Mouse (Mus musculus) 416B (cell line): ENCODE data around the gene Rapgef4.

Experiments
- DNase-seq: peaks from one replicate; pipeline ENCODE4 v3.0.0; 2011; ENCODE audit warnings: low read depth

Rapgef4 gene

GRCm38 (mm10) chr2:72238925-72239324 lies 257.9 kb downstream of the Rapgef4 start:
- no peak for DNase-seq

- DNase-seq: no peak
Measured at GRCm38 (mm10) chr2:72239456-72239855, 258.4 kb downstream of the Rapgef4 start.

DNA sequence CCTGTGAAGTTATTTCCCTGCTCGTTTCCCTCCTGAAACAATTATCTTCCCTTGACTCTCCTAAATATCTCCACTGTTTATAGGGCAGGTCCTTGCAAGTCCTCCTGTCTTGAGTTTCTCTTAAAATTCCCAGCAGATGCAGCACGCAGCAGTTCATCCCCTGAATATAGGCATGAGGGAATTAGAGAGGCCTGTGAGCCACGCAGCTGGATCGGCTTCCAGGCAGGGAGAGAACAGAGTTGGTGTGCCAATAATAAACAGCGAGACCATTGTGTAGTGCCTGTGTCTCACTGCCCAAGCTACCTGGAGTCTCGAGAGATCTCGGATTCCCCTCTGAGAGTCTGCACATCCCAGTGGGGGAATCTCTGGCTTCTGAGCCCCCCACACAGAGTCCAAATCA lies 259.0 kb downstream of the Rapgef4 start:
- DNase-seq: no peak

- DNase-seq: no peak
Measured at GRCm38 (mm10) chr2:72240691-72241090, 259.7 kb downstream of the Rapgef4 start.

- DNase-seq: no peak
Measured at GRCm38 (mm10) chr2:72241714-72242472, 260.9 kb downstream of the Rapgef4 start.

GRCm38 (mm10) chr2:72242910-72243675 lies 262.1 kb downstream of the Rapgef4 start:
- DNase-seq: no peak

- no peak for DNase-seq
Measured at GRCm38 (mm10) chr2:72245631-72246030, 264.6 kb downstream of the Rapgef4 start.

DNA sequence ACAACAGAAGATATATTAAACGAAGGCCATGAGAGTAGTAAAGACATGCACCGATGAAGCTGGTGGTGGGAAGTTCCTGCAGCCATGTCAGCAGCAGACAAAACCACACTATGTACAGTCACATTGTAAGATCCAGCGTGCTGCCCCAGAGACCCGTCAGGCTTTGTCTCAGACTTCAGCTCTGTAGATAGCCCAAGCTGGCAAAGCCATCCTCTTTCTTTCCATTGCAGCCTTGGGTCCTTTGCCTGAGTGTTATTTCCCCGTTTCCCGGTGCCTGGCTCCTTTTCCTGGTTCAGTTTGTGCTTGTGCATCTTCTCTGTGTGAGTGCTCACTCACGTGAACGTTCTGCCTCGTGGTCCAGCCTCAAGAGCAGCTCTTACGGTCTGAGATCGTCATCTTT lies 265.3 kb downstream of the Rapgef4 start:
- DNase-seq: no peak

GRCm38 (mm10) chr2:72247819-72248218 lies 266.8 kb downstream of the Rapgef4 start:
- DNase-seq: no peak

- DNase-seq: no peak
Measured at GRCm38 (mm10) chr2:72252510-72253505, 271.8 kb downstream of the Rapgef4 start.

DNA sequence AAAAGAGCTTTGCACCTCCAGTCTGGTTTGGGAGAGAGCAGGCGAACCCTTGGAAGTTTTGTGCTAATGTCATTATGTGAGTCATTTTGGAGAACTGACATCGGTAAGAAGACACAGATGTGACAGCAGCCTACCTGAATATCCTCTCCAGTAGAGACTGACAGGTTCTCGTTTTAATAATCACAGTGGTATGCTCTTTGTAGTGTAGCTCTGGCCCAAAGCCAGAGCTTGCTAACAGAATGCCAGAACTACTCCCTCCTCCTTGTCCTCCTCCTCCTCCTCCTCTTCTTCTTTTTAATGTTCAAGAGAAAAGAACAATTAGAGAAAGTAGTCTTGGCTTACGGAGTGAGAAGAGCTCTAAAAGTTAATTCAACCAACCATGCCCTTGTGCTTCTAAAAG lies 272.8 kb downstream of the Rapgef4 start:
- no peak for DNase-seq

GRCm38 (mm10) chr2:72254813-72255582 lies 274.0 kb downstream of the Rapgef4 start:
- no peak for DNase-seq

- DNase-seq: peak; percentile 40
Measured at GRCm38 (mm10) chr2:72260704-72261103, 279.7 kb downstream of the Rapgef4 start.

- DNase-seq: no peak
Measured at GRCm38 (mm10) chr2:72262814-72263480, 281.9 kb downstream of the Rapgef4 start.

DNA sequence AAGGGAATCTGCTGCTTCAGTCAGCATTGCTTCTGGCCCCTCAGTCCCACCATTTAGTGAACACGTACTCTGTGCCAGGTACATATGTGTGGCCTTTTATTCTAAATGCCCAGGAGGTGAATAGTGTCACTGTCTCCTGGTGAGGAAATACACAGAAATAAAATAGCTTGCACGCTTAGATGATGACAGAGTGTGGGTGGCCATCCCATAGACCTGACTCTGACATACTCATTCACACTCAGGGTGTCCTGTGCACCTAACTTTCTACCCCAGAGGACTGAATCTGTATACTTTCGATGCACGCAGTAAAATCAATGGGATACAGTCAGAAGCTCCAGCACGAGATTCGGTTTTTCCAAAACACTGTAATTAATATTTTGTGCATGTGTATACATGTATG lies 286.4 kb downstream of the Rapgef4 start:
- no peak for DNase-seq

- no peak for DNase-seq
Measured at GRCm38 (mm10) chr2:72269651-72270341, 288.8 kb downstream of the Rapgef4 start.

- peak; percentile 76 for DNase-seq
Measured at GRCm38 (mm10) chr2:72278247-72278873, 297.3 kb downstream of the Rapgef4 start.

- DNase-seq: no peak
Measured at GRCm38 (mm10) chr2:72280524-72280923, 299.5 kb downstream of the Rapgef4 start.

- peak; percentile 21 for DNase-seq
Measured at GRCm38 (mm10) chr2:72281971-72282370, 300.9 kb downstream of the Rapgef4 start.

- peak; percentile 38 for DNase-seq
Measured at GRCm38 (mm10) chr2:72282733-72283132, 301.7 kb downstream of the Rapgef4 start.
